Mouse (Mus musculus) CH12.LX (cell line): ENCODE results near the gene Pax5.

ENCODE experiments used
- BHLHE40 ChIP-seq: IDR thresholded peaks from 2 replicates; pipeline ENCODE4 v1.6.1; 2011; ENCODE audit warnings: mild to moderate bottlenecking, low read depth, low read length, improper control_type of control experiment
- CTCF ChIP-seq, 2 experiments: IDR thresholded peaks in 1 of 2; conservative IDR thresholded peaks in 1 of 2; 2 replicates each; pipeline ENCODE4 v1.5.1; 2011 to 2012; ENCODE audit warnings: low read depth in 2 of 2, low read length in 2 of 2, improper control_type of control experiment in 1 of 2, inconsistent platforms in 1 of 2, mild to moderate bottlenecking in 1 of 2, moderate library complexity in 1 of 2
- EP300 ChIP-seq: IDR thresholded peaks from 2 replicates; pipeline ENCODE4 v1.6.1; 2011; ENCODE audit warnings: low read length, improper control_type of control experiment
- MXI1 ChIP-seq: IDR thresholded peaks from 2 replicates; pipeline ENCODE4 v1.6.1; 2011; ENCODE audit warnings: mild to moderate bottlenecking, low read depth, low read length, improper control_type of control experiment
- MYC ChIP-seq: IDR thresholded peaks from 2 replicates; pipeline ENCODE4 v1.6.1; 2011; ENCODE audit warnings: low read depth, mild to moderate bottlenecking, improper control_type of control experiment, low read length
- NRF1 ChIP-seq: IDR thresholded peaks from 2 replicates; pipeline ENCODE4 v1.6.1; 2014; ENCODE audit warnings: low read depth, mild to moderate bottlenecking, inconsistent platforms, low read length, improper control_type of control experiment, moderate library complexity
- PAX5 ChIP-seq: IDR thresholded peaks from 2 replicates; pipeline ENCODE4 v1.6.1; 2012; ENCODE audit warnings: low read length, inconsistent platforms, mixed read lengths
- POLR2A ChIP-seq: IDR thresholded peaks from 2 replicates; pipeline ENCODE4 v1.6.1; 2011; ENCODE audit warnings: low read depth, mild to moderate bottlenecking, improper control_type of control experiment, low read length
- POLR2AphosphoS2 ChIP-seq: IDR thresholded peaks from 2 replicates; pipeline ENCODE4 v1.6.1; 2011; ENCODE audit warnings: low read depth, low read length, improper control_type of control experiment
- RCOR1 ChIP-seq: conservative IDR thresholded peaks from 2 replicates; pipeline ENCODE4 v1.6.1; 2012; ENCODE audit warnings: low read depth, mild to moderate bottlenecking, inconsistent platforms, low read length, improper control_type of control experiment
- SMC3 ChIP-seq: IDR thresholded peaks from 2 replicates; pipeline ENCODE4 v1.6.1; 2011; ENCODE audit warnings: low read depth, low read length, improper control_type of control experiment
- USF2 ChIP-seq: conservative IDR thresholded peaks from 2 replicates; pipeline ENCODE4 v1.6.1; 2011; ENCODE audit warnings: low read depth, low read length, improper control_type of control experiment

DNA sequence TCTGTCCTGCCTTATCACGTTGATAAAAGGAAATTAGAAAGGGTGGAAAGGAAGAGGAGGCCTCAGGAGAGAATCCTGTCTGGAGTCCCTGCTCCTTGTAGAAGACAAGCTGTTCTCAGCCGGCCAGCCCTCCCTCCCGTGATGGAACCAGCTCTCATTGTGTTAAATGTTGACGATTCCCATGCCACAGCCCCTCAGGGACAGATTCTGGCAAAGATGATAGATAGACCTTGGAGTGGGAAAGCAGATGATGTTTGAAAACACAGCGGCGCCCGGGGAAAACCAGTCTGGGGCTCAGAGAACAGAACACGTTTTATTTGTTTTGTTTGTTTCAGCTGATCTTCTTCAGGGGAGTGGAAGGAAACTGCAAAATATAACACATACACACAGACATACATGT lies 221.6 kb downstream of the Pax5 start:
- TF ChIP-seq POLR2A (no peak), NRF1 (no peak), EP300 (no peak), RCOR1 (no peak), SMC3 (no peak), POLR2AphosphoS2 (no peak), USF2 (no peak), CTCF (conservative IDR thresholded peaks at IDR 0.05 in 1 of 2, IDR thresholded peaks at IDR 0.05 in 1 of 2; ENCODE audit: low read depth in 2 of 2, low read length in 2 of 2) (no peak), MXI1 (no peak), BHLHE40 (no peak), PAX5 (no peak), MYC (no peak)
